Mouse (Mus musculus): Measurements from ENCODE around the gene Stap2.

GRCm38 (mm10) chr17:56010681-56011080, 5.3 kb upstream of the Stap2 start:
- TF ChIP-seq CHD2 (IDR thresholded peaks at IDR 0.05; ENCODE audit: low read depth, low read length) = no peak
- TF ChIP-seq ZNF384 (IDR thresholded peaks at IDR 0.05; ENCODE audit: low read depth, low read length) = no peak
- no peak for TF ChIP-seq HCFC1 (IDR thresholded peaks at IDR 0.05; ENCODE audit: borderline replicate concordance, insufficient read depth, low read length)
